Mouse (Mus musculus) urinary bladder, postnatal 25 days (tissue): ENCODE data around the gene Bcl2l1.

Experiments used
- DNase-seq: peaks from one replicate; pipeline ENCODE4 v3.0.0; 2022; ENCODE audit warnings: low spot score

Bcl2l1 gene

DNA sequence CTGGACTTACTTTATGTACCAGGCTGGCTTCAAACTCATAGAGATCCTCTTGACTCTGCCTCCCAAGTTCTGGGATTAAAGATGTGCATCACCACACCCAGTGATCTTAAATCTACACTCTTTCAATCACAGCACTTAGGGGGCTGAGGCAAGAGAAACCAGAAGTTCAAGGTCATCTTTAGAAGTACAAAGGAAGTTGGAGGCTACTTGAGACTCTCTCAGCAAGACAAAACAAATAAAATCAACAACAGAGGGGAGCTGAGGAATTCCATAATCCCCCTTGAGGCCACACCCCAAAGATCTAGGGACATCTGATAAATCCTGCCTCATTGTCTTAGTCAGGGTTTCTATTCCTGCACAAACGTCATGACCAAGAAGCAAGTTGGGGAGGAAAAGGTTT lies 59.3 kb downstream of the Bcl2l1 start:
- DNase-seq = no peak

DNA sequence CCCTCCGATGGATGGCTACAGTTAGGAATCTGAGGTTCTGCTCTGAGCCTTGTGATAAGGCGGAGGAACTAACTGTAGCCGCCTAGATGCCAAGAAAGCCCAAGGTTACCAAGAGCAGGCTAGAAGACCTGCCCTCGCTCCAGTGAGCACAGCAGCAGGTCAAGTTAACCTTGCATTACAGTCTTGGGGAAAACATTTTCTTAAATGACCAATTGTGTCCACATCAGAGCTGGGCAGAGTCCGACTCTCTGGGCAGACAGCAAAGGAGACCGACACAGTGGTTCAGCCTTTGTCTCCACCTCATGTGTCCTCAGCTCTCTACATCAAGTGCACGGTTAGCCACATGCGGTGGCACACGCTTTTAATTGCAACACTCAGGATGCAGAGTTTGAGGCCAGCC lies 60.0 kb downstream of the Bcl2l1 start:
- DNase-seq = no peak

- no peak for DNase-seq
Measured at GRCm38 (mm10) chr2:152769677-152770076, 61.9 kb downstream of the Bcl2l1 start.

DNA sequence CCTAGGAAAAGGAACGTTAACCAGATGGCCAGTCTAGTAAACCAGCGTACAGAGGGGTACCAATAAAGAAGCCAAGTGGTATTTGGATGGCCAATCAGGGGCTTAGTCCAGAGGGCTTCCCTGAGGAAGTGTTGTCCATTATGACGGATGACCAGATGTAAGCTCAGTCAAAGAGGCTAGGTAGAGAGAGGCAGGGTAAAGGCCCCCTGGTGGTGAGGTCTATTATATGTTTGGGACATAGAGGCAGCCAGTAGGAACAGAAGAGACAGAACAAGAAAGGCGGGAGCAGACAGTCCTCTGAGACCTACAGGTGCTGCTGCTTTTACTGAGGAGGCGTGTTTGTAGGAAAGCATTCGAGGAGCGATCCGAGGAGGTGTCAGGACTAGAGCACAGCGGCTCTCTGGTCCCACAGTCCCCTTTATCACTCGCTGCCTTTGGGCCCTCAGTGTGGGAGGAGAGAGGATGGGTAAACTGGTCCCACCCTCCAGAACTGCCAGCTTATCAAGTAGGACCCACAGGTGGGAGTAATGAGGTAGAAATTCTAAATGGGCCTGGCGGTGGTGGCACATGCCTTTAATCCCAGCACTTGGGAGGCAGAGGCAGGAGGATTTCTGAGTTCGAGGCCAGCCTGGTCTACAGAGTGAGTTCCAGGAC lies 63.8 kb downstream of the Bcl2l1 start:
- DNase-seq = peak; percentile 52

GRCm38 (mm10) chr2:152766387-152767123 lies 65.0 kb downstream of the Bcl2l1 start:
- DNase-seq = peak; percentile 94

DNA sequence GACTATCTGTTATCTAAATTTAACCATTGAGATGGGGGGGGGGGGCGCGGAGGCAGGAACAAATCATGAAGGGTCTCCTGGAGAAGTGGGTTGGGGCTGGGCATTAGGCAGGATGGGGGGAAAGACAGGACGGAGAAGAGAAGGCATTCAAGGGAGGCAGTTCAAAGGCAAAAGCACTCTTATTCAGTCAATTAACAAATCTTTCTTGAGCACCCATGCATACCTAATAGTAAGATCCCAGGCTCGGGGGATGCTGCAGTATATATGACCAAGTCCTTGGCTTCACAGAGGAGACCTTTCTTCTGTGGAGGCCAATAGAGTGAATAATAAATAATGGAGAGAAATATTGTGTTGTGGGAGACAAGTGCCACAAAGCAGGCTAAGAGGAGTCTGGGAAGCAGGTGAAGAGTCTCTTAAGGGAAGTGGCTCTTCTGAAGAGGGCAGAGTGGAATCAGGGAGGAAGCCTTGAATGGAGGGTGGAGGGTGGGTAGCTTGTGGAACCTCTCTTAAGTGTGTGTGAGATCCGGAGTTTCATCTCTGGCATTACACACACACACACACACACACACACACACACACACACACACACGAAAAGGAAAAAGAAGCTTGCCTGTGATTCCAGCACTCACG lies 66.4 kb downstream of the Bcl2l1 start:
- no peak for DNase-seq

- no peak for DNase-seq
Measured at GRCm38 (mm10) chr2:152764172-152765044, 67.1 kb downstream of the Bcl2l1 start.

DNA sequence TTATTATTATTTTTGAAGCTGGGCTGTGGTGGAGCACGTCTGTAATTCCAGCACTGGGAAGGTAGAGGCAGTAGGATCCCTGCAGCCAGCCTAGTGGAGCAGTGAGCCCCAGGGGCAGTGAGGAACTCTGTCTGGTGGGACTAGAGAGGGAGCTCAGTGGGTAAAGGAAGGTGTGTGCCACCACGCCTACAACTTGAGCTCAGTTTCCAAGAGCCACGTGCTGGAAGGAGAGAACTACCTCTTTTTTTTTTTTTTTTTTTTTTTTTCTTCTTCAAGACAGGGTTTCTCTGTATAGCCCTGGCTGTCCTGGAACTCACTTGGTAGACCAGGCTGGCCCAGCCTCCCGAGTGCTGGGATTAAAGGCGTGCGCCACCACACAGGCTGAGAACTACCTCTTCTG lies 68.2 kb downstream of the Bcl2l1 start:
- DNase-seq = no peak

DNA sequence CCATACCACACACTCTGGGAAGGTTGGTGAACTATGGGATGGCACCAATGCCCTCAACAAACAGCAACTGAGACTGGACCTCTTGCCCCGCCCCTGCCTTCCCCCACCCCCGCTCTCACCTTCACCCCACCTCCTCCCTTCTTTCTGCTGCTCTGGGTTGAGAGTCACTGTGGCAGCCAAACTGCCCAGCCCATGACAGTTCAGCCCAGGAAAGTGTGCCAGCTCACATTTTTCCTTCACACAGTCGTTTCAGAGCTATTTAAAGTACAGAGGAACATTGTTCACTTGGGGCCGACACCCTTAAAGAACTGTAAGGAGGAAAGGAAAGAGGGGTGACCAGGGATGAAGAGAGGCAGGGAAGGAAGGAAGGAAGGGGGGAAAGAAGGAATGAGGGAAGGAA lies 73.2 kb downstream of the Bcl2l1 start:
- no peak for DNase-seq

GRCm38 (mm10) chr2:152757478-152757877 lies 74.0 kb downstream of the Bcl2l1 start:
- DNase-seq = no peak

DNA sequence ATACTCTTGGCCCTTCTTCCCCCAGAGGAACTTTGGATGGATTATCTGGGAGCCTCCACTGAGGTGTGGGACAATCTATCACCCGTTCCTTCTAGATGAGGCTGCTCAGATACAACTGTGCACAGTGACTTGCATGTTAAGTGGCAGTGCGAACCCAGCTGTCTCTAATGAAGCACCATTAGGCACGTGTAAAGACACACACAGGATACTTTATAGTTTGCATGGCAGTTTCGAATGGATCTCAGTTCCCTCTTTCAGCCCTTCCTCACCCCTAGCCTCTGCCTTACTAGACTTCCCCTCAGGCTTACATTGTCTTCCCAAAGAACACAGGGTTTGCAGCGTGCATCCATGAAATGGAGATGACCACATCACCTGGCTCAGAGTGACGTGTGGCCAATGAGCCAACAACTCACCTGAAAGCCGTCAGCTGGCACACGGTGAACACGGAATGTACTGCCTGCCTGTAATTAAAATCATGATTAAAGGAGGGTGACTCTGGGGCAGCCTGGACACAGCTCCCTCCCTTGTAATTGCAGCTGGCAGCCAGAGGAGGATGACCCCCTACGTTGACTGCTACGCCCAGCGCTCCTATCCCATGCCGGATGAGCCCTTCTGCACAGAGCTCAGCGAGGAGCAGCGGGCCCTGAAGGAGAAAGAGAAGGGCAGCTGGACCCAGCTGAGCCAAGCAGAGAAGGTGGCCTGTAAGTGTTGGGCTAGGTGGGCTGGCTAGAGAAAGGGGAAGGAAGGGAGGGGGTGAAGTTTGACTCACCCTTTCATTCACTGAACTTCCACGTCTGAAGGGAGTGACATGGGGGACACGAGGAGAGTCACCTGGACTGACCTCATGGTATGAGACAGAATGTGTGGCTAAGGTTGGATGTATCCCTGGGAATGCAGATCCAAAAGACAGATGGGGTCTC lies 74.8 kb downstream of the Bcl2l1 start:
- no peak for DNase-seq

GRCm38 (mm10) chr2:152753944-152754711 lies 77.4 kb downstream of the Bcl2l1 start, which contains the start of gene Cox4i2:
TSS of gene Cox4i2 (plus strand) at chr2:152754173.
- DNase-seq = no peak

DNA sequence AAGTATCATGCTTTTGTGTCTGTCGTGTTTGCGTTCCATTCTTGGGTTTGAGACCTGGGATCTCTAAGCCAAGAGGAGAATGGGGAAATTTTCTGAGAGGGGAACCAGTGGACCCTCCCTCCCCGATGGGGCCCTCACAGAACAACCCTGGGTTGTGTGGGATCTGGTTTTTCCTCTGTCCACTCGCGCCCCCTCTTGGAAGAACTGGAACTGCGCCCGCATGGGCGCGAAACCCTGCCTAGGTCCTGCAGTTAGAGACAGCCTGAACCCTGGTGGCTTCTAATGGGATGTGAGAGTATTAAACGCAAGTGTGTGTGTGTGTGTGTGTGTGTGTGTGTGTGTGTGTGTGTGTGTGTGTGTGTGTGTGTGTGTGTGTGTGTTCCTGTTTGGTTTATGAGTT lies 89.1 kb downstream of the Bcl2l1 start:
- peak; percentile 72 for DNase-seq

- DNase-seq = peak; percentile 73
Measured at GRCm38 (mm10) chr2:152741153-152742041, 90.1 kb downstream of the Bcl2l1 start.

DNA sequence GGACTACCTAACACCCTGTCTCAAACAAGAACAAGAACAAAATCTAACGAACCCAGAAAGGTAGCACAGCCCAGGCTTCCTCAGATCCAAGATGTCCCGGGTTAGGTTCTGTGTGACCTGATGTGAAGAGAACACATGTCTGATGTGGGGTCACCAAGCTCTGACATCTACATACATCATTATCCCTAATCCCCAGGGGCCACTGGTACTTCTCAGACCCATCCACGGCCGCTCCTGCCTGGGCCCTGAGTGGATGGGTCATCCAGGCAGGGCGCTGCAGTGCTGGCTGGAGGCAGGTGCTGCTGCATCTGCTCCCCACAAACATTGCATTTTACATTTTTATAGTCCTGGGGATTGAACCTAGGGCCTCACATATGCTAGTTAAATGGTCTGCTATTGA lies 91.0 kb downstream of the Bcl2l1 start:
- no peak for DNase-seq

- DNase-seq = no peak
Measured at GRCm38 (mm10) chr2:152739842-152740260, 91.7 kb downstream of the Bcl2l1 start.

DNA sequence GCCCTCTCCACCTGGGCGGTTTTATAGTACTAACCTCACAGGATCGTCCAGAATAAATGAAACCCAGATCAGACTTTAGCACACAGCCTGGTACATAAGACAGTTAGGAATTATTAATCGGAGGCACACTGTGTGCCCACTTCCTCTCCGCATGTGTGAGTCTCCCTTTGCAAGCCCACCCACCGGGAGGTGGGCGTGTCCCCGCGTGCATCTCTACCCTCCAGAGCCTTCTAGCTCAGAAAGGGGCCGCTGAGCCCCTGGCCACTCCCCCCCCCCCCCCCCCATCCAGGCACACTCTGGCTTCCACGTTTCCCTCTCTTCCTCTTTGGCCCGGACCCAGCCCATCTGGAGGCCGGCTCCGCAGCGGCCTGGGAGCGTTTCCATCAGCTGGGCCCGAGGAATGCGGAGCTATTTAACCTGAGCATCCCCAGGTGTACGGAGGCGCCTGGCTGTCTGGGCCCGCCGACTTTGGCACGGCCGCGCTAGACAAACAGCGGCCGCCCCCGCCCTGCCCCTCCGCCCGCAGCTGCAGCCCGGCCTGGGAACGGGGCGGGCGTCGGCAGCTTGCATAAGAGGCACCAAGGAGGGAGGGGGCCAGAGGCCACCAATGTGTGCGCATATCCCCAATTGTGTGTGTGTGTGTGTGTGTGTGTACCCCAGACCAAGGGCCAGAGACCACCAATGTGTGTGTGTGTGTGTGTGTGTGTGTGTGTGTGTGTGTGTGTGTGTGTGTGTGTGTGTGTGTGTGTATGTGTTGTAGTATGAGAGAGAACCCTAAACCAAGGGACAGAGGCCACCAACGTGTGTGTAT lies 92.3 kb downstream of the Bcl2l1 start:
- DNase-seq = peak; percentile 76

DNA sequence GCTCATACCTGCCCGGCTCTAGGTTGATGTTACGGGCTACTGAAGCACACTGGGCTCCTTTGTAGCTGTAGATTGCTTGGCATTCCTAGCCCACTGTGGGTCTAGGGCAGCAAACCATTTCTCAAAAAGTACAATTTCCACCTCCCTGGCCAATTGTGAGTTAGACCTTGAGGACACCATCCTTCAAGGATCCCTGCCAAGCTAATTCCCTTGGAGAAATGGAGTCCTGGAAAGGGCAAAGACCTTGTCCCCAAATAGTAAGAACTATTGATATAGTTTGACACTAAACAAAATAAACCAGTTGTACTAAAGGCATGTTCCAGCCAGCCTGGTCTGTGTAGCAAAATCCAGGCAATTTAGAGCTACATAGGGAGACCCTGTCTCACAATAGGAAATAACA lies 93.2 kb downstream of the Bcl2l1 start:
- no peak for DNase-seq
